Mouse (Mus musculus) hindbrain, embryonic 12.5 days (tissue): ENCODE measurements at regions not wholly inside any gene's neighbourhood (a gene's known extent, or its start where the extent isn't known, plus 50 kb on each side); places are given as distances from the start of the nearest gene placed in this dataset.
A peak's percentile ranks its signal among the peaks of the same experiment; 100 is the strongest.

Source experiments
- ATAC-seq: fragments of 200-750 bp; cut with Nextera tagmentation; 2 replicates; pipeline ENCODE4 v1.8.0; 2017; ENCODE audit warnings: moderate TSS enrichment; ENCODE audit not compliant: low FRiP score
- H3K27ac ChIP-seq: fragments of 300-500 bp; sonication (generic); 2 replicates; pipeline ENCODE4 v1.5.1; 2016; ENCODE audit warnings: mild to moderate bottlenecking
- H3K27me3 ChIP-seq: fragments of 300-500 bp; sonication (generic); 2 replicates; pipeline ENCODE4 v1.6.1; 2016; ENCODE audit warnings: mild to moderate bottlenecking
- H3K36me3 ChIP-seq: fragments of 300-500 bp; sonication (generic); 2 replicates; pipeline ENCODE4 v1.6.1; 2016; ENCODE audit warnings: mild to moderate bottlenecking
- H3K4me1 ChIP-seq: fragments of 300-500 bp; sonication (generic); 2 replicates; pipeline ENCODE4 v1.6.1; 2016
- H3K4me2 ChIP-seq: fragments of 300-500 bp; sonication (generic); replicated peaks from 2 replicates; pipeline ENCODE4 v1.6.1; 2016; ENCODE audit warnings: mild to moderate bottlenecking
- H3K4me3 ChIP-seq: fragments of 300-500 bp; sonication (generic); 2 replicates; pipeline ENCODE4 v1.5.1; 2016; ENCODE audit warnings: mild to moderate bottlenecking
- H3K9ac ChIP-seq: fragments of 300-500 bp; sonication (generic); 2 replicates; pipeline ENCODE4 v1.6.1; 2016; ENCODE audit warnings: mild to moderate bottlenecking, moderate library complexity
- H3K9me3 ChIP-seq: fragments of 300-500 bp; sonication (generic); replicated peaks from 2 replicates; pipeline ENCODE4 v1.6.1; 2016; ENCODE audit warnings: mild to moderate bottlenecking
- WGBS: fragments of 180-500 bp; shearing (Covaris S2); methylation state at CpG from one replicate; pipeline ENCODE4 v1.1.7; 2016; 5-methylcytosine and 5-hydroxymethylcytosine counted together
- microRNA counts: library from miRNA; unstranded; fragments of <30 nt; microRNA quantifications from one replicate; lab custom pipeline; 2017
- microRNA-seq: library from miRNA; unstranded; fragments of <30 nt; microRNA quantifications from one replicate; pipeline ENCODE4, GENCODE M21; 2017

DNA sequence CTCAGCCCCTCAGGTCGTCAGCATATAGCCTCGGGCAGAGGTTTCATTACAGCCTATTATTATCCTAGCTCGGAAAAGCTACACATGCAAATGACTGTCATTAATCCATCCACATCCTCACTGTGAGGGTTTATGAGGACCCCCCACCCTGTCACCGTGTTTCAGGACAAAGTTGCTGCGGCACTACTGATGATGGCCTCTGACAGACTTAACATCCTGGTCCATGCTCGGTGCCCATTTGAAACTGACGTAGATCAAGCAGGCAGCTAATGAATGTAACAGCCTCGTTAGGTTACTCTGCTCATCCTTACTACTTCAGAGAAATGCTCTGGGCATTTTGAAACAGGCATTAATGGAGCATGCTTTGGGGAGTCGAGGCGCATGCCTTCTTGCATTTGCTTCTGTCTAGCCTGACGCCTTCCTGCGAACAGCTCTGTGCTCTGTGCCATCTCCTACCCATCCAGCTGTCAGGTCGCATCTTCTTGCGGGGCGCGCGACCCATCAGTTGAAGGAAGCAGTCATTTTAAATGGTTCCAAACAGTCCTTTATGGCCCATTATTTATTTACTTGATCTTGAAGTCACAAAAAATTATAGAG is 82.3 kb upstream of the Nr5a2 start:
- H3K27me3 ChIP-seq, result no peaks in the 10 kb centered on the region
- no peak overlapping the region for H3K9ac ChIP-seq
- 85% methylated on average over 17 of the region's 17 CpGs for WGBS
- no peak overlapping the region for H3K27ac ChIP-seq
- H3K4me2 ChIP-seq, result no peak overlapping the region
- H3K9me3 ChIP-seq, result no peaks in the 10 kb centered on the region
- no peak for ATAC-seq
- H3K36me3 ChIP-seq, result no peaks in the 10 kb centered on the region
- no peak overlapping the region for H3K4me3 ChIP-seq
- H3K4me1 ChIP-seq, result no peaks in the 10 kb centered on the region

DNA sequence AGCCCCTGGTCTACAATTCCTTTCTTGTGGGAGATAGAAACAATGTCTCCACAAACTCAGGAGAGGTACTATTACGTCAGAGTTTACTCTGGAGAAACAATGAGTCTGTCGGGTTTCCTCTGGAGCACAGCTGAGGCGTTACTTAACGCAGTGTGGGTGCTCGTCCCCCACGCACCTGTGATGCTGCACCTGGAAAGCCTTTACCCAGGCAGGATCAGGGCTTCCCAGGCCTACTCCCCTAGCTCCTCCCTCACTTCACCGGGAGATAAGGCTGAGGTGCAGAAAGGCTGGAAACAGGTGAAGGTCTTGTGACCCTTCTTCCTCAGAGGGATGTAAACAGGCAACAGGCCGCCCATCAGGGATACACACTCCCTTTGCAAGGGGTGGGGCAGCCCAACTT is 80.7 kb upstream of the Nr5a2 start:
- no peak for ATAC-seq
- Histone ChIP-seq H3K27ac (no peak overlapping the region), H3K4me2 (no peak overlapping the region), H3K4me3 (no peak overlapping the region), H3K4me1 (no peaks in the 10 kb centered on the region), H3K9ac (no peak overlapping the region), H3K36me3 (no peaks in the 10 kb centered on the region), H3K9me3 (no peaks in the 10 kb centered on the region), H3K27me3 (no peaks in the 10 kb centered on the region)
- WGBS, result 66% methylated on average over 8 of the region's 8 CpGs

DNA sequence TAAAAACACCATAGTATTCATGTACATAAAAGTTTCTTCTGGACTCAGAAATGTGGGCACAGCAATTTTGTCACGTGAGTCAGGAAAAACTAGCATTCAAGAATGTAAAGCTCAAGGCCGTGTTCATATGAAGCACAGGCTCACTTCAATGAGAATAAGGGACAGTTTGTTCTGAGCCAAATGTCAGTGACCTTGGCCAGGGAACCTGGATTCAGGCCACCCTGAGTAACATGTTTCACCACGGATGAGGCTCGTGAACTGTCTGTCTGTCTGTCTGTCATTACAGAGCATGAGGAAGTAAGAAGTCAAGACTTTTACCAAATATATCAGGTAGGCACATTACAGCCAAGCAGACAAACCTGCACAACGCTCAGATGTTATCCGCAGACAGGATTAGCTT is 74.3 kb upstream of the Nr5a2 start:
- 92% methylated on average over 6 of the region's 6 CpGs for WGBS
- no peak for ATAC-seq
- H3K9ac ChIP-seq, result no peak overlapping the region
- no peaks in the 10 kb centered on the region for H3K4me1 ChIP-seq
- no peak overlapping the region for H3K4me3 ChIP-seq
- H3K27me3 ChIP-seq, result no peaks in the 10 kb centered on the region
- H3K4me2 ChIP-seq, result no peak overlapping the region
- H3K36me3 ChIP-seq, result no peaks in the 10 kb centered on the region
- H3K9me3 ChIP-seq, result no peaks in the 10 kb centered on the region
- no peak overlapping the region for H3K27ac ChIP-seq

DNA sequence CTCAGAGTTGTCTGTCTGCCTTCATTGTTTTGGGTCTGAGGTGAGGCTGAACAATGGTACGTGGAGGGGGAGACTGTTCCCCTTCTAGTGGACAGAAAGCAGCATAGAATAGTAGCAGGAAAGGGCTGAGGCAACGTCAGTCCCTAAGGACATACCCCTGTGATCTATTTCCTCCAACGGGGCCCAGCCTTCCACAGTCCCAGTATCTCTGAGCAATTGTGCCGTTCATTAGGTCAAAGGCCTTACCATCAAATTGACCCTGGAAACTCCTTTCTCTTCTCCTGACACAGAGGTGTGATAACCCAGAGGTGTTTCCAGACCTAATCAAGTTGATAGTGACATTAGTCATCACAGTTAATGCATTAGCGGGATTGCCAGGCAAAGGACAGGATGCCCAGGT is 73.4 kb upstream of the Nr5a2 start:
- no peak for ATAC-seq
- Histone ChIP-seq H3K4me1 (no peaks in the 10 kb centered on the region), H3K27me3 (no peaks in the 10 kb centered on the region), H3K9me3 (no peaks in the 10 kb centered on the region), H3K4me2 (no peak overlapping the region), H3K4me3 (no peak overlapping the region), H3K36me3 (no peaks in the 10 kb centered on the region), H3K9ac (no peak overlapping the region), H3K27ac (no peak overlapping the region)
- WGBS, result 84% methylated on average over 5 of the region's 5 CpGs

DNA sequence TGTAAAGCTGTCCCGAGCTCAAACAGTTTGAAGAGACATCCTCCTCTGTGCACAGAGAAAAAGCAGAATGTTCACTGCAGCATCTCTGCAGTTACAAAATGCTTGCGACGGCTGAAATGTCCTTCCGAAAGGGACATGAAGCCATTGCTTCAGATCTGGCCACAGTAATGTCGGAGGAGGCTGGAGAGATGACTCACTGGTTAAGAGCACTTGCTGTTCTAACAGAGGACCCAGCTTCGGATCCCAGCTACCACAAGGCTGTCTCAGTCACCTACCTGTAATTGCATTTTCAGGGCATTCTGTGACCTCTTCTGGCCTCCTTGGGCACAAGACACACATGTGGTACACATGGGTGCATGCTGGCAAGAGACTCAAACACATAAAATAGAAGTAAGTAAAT is 63.5 kb upstream of the Nr5a2 start:
- Histone ChIP-seq H3K9ac (no peak overlapping the region), H3K36me3 (no peaks in the 10 kb centered on the region), H3K4me1 (no peaks in the 10 kb centered on the region), H3K4me3 (no peak overlapping the region), H3K27ac (no peak overlapping the region), H3K27me3 (no peaks in the 10 kb centered on the region), H3K4me2 (no peak overlapping the region), H3K9me3 (no peaks in the 10 kb centered on the region)
- WGBS, result 88% methylated on average over 6 of the region's 6 CpGs
- no peak for ATAC-seq

DNA sequence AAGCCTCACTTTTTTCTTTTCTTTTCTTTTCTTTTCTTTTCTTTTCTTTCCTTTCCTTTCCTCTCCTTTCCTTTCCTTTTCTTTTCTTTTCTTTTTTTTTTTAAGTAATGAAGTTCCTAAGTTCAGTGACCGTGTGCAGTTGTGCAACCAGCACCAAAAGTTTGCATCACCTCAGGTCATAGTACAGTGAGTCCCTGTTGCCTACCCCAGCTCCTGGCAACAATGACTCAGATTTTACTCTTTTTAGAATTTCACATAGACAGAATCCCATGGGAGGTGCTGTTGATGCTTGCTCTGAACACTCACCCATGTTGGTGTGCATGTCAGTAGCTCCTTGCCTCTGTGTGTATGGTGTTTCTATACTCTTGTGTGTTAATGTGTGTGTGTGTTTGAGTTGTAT is 60.3 kb upstream of the Nr5a2 start:
- H3K27ac ChIP-seq, result no peak overlapping the region
- WGBS, result 74% methylated on average over 1 of the region's 1 CpGs
- no peaks in the 10 kb centered on the region for H3K27me3 ChIP-seq
- H3K4me2 ChIP-seq, result no peak overlapping the region
- H3K9ac ChIP-seq, result no peak overlapping the region
- no peaks in the 10 kb centered on the region for H3K9me3 ChIP-seq
- ATAC-seq, result no peak
- no peaks in the 10 kb centered on the region for H3K36me3 ChIP-seq
- H3K4me3 ChIP-seq, result no peak overlapping the region
- H3K4me1 ChIP-seq, result no peaks in the 10 kb centered on the region

DNA sequence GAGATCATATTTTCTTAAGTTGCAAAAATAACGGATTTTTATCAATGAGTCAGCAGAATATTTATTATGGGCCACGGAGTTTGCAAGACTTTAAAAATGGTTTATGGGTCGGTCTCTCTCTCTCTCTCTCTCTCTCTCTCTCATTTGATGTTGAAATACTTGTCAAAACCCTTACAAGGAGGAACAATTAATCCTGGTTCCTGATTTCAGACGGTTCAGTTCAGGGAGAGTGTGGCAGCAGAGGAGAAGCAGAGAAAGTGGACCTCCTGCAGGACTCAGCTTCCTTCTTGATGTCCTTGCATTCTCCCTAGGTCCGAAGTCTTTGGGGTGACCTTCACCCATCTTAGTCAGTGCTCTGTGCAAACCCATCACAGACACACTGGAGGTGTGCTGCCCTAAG is 57.4 kb upstream of the Nr5a2 start:
- no peaks in the 10 kb centered on the region for H3K4me1 ChIP-seq
- 85% methylated on average over 5 of the region's 5 CpGs for WGBS

DNA sequence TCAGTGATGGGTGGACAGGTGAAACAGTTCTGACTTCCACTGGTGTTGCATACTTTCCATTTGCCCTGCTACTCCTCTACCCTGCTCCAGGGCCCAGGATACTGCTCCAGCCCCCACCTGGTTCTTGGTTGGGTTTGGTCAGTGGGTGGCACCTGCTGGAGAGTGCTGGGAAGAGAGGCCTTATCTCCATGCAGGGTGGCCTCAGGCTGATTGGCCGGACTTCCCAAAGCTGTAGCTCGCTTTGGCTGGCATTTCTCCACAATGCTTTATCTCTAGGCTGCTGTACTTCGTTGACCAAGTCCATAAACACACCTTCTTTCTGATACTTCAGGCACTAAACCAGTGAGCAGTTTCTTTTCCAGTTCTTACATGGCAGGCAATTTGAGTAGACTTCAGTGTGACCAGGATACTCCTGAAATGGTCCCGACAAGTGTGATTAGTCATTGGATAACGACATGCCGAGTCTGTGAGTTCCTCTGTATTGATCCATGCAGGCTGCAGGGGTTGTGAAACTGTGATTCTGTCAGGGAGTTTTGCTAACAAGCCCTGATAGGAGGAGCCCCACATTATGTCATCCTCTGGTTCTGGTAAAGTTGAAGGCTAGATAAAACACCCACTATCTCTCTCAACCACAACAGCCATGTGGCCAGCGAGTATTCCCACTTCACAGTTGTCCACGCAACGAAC is 50.1 kb upstream of the Nr5a2 start:
- Histone ChIP-seq H3K9ac (no peak overlapping the region), H3K27ac (no peak overlapping the region), H3K4me2 (no peak overlapping the region), H3K4me3 (no peak overlapping the region), H3K27me3 (no peaks in the 10 kb centered on the region), H3K9me3 (no peaks in the 10 kb centered on the region), H3K4me1 (no peaks in the 10 kb centered on the region), H3K36me3 (no peaks in the 10 kb centered on the region)
- WGBS, result 76% methylated on average over 9 of the region's 9 CpGs
- no peak for ATAC-seq

More for the DNA sequence above, 57.4 kb upstream of the Nr5a2 start:
- ATAC-seq, result no peak
- no peak overlapping the region for H3K27ac ChIP-seq
- H3K4me2 ChIP-seq, result no peak overlapping the region
- no peaks in the 10 kb centered on the region for H3K36me3 ChIP-seq
- H3K9ac ChIP-seq, result no peak overlapping the region
- H3K27me3 ChIP-seq, result no peaks in the 10 kb centered on the region
- H3K4me3 ChIP-seq, result no peak overlapping the region
- no peaks in the 10 kb centered on the region for H3K9me3 ChIP-seq

MicroRNAs in the stretch of these regions (microRNA counts, 519-probe panel; counts per million panel counts)
- 6,384 counts per million, percentile 98 among the panel's probes with 10 or more counts for microRNA mmu-miR-181a (lab: Ali Mortazavi, UCI)
- microRNA mmu-miR-181b+mmu-miR-181d (lab: Ali Mortazavi, UCI), result 1,658 counts per million, percentile 60 among the panel's probes with 10 or more counts

Small RNA genes in the stretch of these regions (microRNA-seq; reads per million reads assigned to microRNA genes)
- gene Mir181a-1, result 3,829 reads per million, percentile 87 among the genes with 10 or more reads in this experiment
- 63.2 reads per million, percentile 39 among the genes with 10 or more reads in this experiment for gene Mir181b-1
